Mouse (Mus musculus): ENCODE measurements around the gene Negr1. TPM values are rescaled to one million over a fixed set of nuclear protein-coding genes. Genes with fewer than 3 reads are reported as not detected.

The Negr1 gene
- 2.7 and 2.9 TPM in 2 replicates for polyA plus RNA-seq (2016; fragmentation: Nextera tagmentation; extraction: Ambion mirVana)

GRCm38 (mm10) chr3:156561524-156562423 is at the start of gene Negr1:
Negr1 (plus strand) TSS chr3:156561794.
- ATAC-seq (ENCODE audit: insufficient number of reproducible peaks, insufficient read depth, low FRiP score, low TSS enrichment, low read depth): peak; percentile 80
- H3K27me3 ChIP-seq: peaks cover 53% of the 10 kb centered on the region
- under 1% methylated on average over 78 of the region's 79 CpGs for WGBS

GRCm38 (mm10) chr3:156526461-156526933 is 35.1 kb upstream of the Negr1 start:
- Histone ChIP-seq H3K4me2 (no peak overlapping the region), H3K27me3 (no peaks in the 10 kb centered on the region), H3K9ac (replicated peaks) (no peak overlapping the region), H3K4me3 (replicated peaks) (no peak overlapping the region), H3K36me3 (no peaks in the 10 kb centered on the region), H3K4me1 (replicated peaks) (no peaks in the 10 kb centered on the region), H3K27ac (no peak overlapping the region), H3K9me3 (no peaks in the 10 kb centered on the region)
- 42% methylated on average over 8 of the region's 8 CpGs for WGBS
- ATAC-seq (ENCODE audit: insufficient number of reproducible peaks, insufficient read depth, low FRiP score, low TSS enrichment, low read depth): no peak

More at GRCm38 (mm10) chr3:156561524-156562423, at the start of gene Negr1:
- H3K36me3 ChIP-seq: no peaks in the 10 kb centered on the region
- H3K4me2 ChIP-seq: peak within 1 kb of the TSS; percentile 90
- H3K27ac ChIP-seq: peak within 1 kb of the TSS; percentile 79
- H3K4me1 ChIP-seq (replicated peaks): peaks cover 17% of the 10 kb centered on the region
- H3K9me3 ChIP-seq: no peaks in the 10 kb centered on the region
- peak within 1 kb of the TSS; percentile 77 for H3K9ac ChIP-seq (replicated peaks)
- H3K4me3 ChIP-seq (replicated peaks): peak within 1 kb of the TSS; percentile 69

DNA sequence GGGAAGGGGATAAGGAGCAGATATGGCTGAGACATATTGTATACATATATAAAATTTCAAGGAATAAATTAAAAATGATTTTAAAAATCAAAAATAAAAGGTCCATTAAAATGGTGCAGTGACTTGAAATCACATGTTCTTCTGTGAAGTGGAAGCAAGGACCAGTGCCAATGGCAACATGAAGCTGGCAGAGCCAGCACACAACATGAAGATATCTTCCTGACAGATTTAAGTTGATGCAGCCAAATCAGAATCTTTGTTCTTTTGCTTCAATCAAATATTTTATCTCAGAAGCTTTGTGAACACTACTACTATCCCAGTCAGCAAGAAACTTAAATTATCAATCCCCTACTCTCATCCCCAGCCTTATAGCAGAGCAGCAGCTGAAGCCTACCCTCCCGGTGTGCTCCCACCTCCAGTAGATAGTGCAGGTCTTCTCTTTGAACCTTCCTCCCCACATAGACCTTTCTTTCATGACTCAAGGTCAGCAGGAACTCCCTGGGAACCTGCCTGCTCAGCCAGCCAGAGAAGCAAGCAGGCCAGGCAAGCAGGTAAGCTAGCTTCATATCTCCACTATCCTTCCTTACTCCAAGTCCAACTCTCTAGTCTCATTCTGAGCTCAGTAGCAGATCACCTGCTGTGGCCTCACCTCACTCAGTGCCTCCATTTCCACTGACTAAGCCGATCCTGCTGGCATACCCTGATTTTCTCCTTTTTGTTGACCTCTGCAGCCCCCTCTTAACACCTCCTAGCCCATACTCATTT is 34.2 kb upstream of the Negr1 start:
- H3K4me2 ChIP-seq: no peak overlapping the region
- H3K4me1 ChIP-seq (replicated peaks): no peaks in the 10 kb centered on the region
- H3K27me3 ChIP-seq: no peaks in the 10 kb centered on the region
- no peak overlapping the region for H3K4me3 ChIP-seq (replicated peaks)
- H3K9me3 ChIP-seq: no peaks in the 10 kb centered on the region
- no peak overlapping the region for H3K9ac ChIP-seq (replicated peaks)
- WGBS: 88% methylated on average over 2 of the region's 2 CpGs
- H3K27ac ChIP-seq: no peak overlapping the region
- H3K36me3 ChIP-seq: no peaks in the 10 kb centered on the region
- ATAC-seq (ENCODE audit: insufficient number of reproducible peaks, insufficient read depth, low FRiP score, low TSS enrichment, low read depth): no peak

DNA sequence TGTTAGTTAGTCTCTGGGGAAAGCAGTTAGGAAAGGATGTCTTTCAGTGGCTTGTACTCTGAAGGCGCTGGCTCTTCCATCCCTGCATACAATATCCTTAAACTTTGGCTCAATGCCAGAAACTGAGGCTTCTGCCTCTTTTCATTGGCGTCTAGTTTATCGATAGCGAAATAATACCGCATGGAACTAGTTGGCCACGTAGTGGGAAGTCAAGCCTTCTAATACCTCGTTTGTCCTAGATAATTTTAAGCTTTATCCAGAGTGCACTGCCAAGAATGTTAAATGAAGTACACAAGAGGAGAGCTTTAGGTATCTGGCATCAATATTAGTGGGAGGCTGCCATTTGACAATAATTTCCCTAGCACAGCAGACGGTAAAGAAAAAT is 2.2 kb upstream of the Negr1 start:
- no peaks in the 10 kb centered on the region for H3K9me3 ChIP-seq
- peak overlapping the region; percentile 90 for H3K4me2 ChIP-seq
- WGBS: 32% methylated on average over 8 of the region's 8 CpGs
- no peaks in the 10 kb centered on the region for H3K36me3 ChIP-seq
- no peak overlapping the region for H3K9ac ChIP-seq (replicated peaks)
- 0 out of 2 replicates have a peak overlapping the region, but pooled peaks have one; percentile 69 for H3K4me3 ChIP-seq (replicated peaks)
- H3K27ac ChIP-seq: no peak overlapping the region
- H3K27me3 ChIP-seq: peaks cover 48% of the 10 kb centered on the region
- ATAC-seq (ENCODE audit: insufficient number of reproducible peaks, insufficient read depth, low FRiP score, low TSS enrichment, low read depth): no peak
- peaks cover 17% of the 10 kb centered on the region for H3K4me1 ChIP-seq (replicated peaks)

- no peaks in the 10 kb centered on the region for H3K36me3 ChIP-seq
- H3K4me1 ChIP-seq (replicated peaks): peaks cover 17% of the 10 kb centered on the region
- H3K27ac ChIP-seq: no peak overlapping the region
- WGBS: 5% methylated on average over 19 of the region's 19 CpGs
- ATAC-seq (ENCODE audit: insufficient number of reproducible peaks, insufficient read depth, low FRiP score, low TSS enrichment, low read depth): no peak
- peaks cover 51% of the 10 kb centered on the region for H3K27me3 ChIP-seq
- peak overlapping the region; percentile 90 for H3K4me2 ChIP-seq
- no peaks in the 10 kb centered on the region for H3K9me3 ChIP-seq
- H3K9ac ChIP-seq (replicated peaks): peak overlapping the region; percentile 51; the same call in 1 of the 2 replicates
- peak overlapping the region; percentile 69 for H3K4me3 ChIP-seq (replicated peaks)
Measured at GRCm38 (mm10) chr3:156559826-156560471, 1.6 kb upstream of the Negr1 start.

DNA sequence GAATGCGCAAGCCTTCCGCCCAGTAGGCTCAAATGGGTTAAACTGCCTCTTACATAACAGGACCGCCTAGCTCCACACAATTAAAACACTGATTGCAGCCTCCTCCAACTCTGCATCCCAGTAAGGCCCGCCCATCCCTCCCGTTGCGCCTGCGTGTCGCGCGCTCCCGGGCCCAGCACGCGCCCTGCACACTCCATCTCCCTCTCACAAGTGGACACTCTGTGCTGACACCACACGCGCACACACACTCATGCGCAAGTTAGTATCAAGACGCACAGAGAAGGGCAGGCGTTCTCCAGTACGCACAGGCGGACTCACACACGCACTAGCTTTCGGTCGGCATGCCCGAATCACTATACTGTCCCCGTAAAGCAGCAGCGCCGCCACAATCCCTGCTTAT is 828 bp upstream of the Negr1 start:
- Histone ChIP-seq H3K9me3 (no peaks in the 10 kb centered on the region), H3K4me2 (peak overlapping the region; percentile 90), H3K27ac (peak overlapping the region; percentile 79), H3K27me3 (peaks cover 53% of the 10 kb centered on the region), H3K36me3 (no peaks in the 10 kb centered on the region), H3K9ac (replicated peaks) (peak overlapping the region; percentile 51; the same call in 1 of the 2 replicates), H3K4me1 (replicated peaks) (peaks cover 17% of the 10 kb centered on the region), H3K4me3 (replicated peaks) (peak overlapping the region; percentile 69)
- peak; percentile 77 for ATAC-seq (ENCODE audit: insufficient number of reproducible peaks, insufficient read depth, low FRiP score, low TSS enrichment, low read depth)
- WGBS: under 1% methylated on average over 27 of the region's 27 CpGs

DNA sequence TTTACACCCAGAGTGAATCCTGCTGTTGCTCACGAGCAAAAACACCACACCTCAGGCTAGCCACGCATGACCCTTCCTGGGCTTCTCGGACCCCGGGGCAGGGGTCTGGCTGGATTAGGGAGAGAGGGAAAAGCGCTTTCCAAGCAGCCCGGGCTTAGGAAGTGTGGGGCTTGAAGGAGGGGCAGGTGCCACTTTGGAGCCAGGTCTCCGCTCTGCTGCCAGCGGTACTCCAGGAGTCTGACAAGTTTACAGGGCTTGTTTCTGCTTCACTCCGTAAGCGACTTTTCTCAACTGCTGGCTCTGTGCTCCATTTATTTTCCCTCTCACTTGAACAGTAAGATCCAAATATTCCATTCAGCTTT is 811 bp downstream of the Negr1 start:
- peaks cover 53% of the 10 kb centered on the region for H3K27me3 ChIP-seq
- no peak for ATAC-seq (ENCODE audit: insufficient number of reproducible peaks, insufficient read depth, low FRiP score, low TSS enrichment, low read depth)

GRCm38 (mm10) chr3:156562796-156563195 is 1.2 kb downstream of the Negr1 start:
- Histone ChIP-seq H3K36me3 (no peaks in the 10 kb centered on the region), H3K4me2 (peak overlapping the region; percentile 90), H3K9me3 (no peaks in the 10 kb centered on the region), H3K9ac (replicated peaks) (no peak overlapping the region), H3K4me1 (replicated peaks) (peaks cover 17% of the 10 kb centered on the region), H3K27me3 (peaks cover 50% of the 10 kb centered on the region), H3K27ac (no peak overlapping the region), H3K4me3 (replicated peaks) (peak overlapping the region; percentile 69)
- ATAC-seq (ENCODE audit: insufficient number of reproducible peaks, insufficient read depth, low FRiP score, low TSS enrichment, low read depth): no peak
- WGBS: 27% methylated on average over 2 of the region's 2 CpGs

More for the DNA sequence above, 811 bp downstream of the Negr1 start:
- Histone ChIP-seq H3K27ac (no peak overlapping the region), H3K4me1 (replicated peaks) (peaks cover 17% of the 10 kb centered on the region), H3K36me3 (no peaks in the 10 kb centered on the region), H3K4me2 (peak overlapping the region; percentile 90), H3K9me3 (no peaks in the 10 kb centered on the region), H3K9ac (replicated peaks) (peak overlapping the region; percentile 77), H3K4me3 (replicated peaks) (peak overlapping the region; percentile 69)
- WGBS: 1% methylated on average over 10 of the region's 10 CpGs

DNA sequence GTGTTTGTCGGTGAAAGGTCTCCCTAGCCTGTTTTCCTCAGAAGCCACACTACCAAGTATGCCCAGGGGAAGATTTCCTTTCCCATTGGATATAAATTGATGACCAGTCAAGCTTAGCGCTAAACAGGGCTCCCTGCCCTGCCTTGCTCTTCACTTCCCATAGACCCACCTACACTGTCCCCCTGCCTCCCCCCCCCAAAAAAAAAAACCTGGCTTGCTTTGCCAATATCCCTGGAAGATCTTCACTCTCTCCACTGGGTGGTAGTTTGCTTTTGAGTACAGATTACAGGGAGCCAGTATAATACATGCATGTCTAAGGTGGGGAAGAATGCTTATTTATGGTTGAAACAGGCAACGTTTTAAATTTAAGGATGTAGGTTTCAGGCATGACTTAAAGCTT is 1.8 kb downstream of the Negr1 start:
- peak overlapping the region; percentile 90 for H3K4me2 ChIP-seq
- no peaks in the 10 kb centered on the region for H3K36me3 ChIP-seq

GRCm38 (mm10) chr3:156573465-156573864 is 11.9 kb downstream of the Negr1 start:
- Histone ChIP-seq H3K9me3 (no peaks in the 10 kb centered on the region), H3K4me2 (no peak overlapping the region), H3K4me1 (replicated peaks) (no peaks in the 10 kb centered on the region), H3K27me3 (no peaks in the 10 kb centered on the region), H3K36me3 (no peaks in the 10 kb centered on the region), H3K9ac (replicated peaks) (no peak overlapping the region), H3K4me3 (replicated peaks) (no peak overlapping the region), H3K27ac (no peak overlapping the region)
- 21% methylated on average over 2 of the region's 2 CpGs for WGBS
- ATAC-seq (ENCODE audit: insufficient number of reproducible peaks, insufficient read depth, low FRiP score, low TSS enrichment, low read depth): no peak

More for the DNA sequence above, 1.8 kb downstream of the Negr1 start:
- Histone ChIP-seq H3K9ac (replicated peaks) (no peak overlapping the region), H3K4me3 (replicated peaks) (peak overlapping the region; percentile 69; the same call in 1 of the 2 replicates), H3K27ac (no peak overlapping the region), H3K27me3 (peaks cover 50% of the 10 kb centered on the region), H3K4me1 (replicated peaks) (peaks cover 17% of the 10 kb centered on the region), H3K9me3 (no peaks in the 10 kb centered on the region)
- no peak for ATAC-seq (ENCODE audit: insufficient number of reproducible peaks, insufficient read depth, low FRiP score, low TSS enrichment, low read depth)
- 17% methylated on average over 3 of the region's 3 CpGs for WGBS
